Mouse (Mus musculus) embryonic facial prominence, embryonic 15.5 days (tissue): ENCODE results near the gene Hesx1. TPM values are rescaled to one million over a fixed set of nuclear protein-coding genes. Genes with fewer than 3 reads are reported as not detected.

Experiments used
- ATAC-seq: fragments of 200-750 bp; cut with Nextera tagmentation; 2 replicates; pipeline ENCODE4 v1.8.0; 2017; ENCODE audit warnings: low read depth, moderate TSS enrichment; ENCODE audit not compliant: insufficient number of reproducible peaks, low FRiP score, low TSS enrichment
- H3K27ac ChIP-seq: fragments of 300-500 bp; sonication (generic); replicated peaks from 2 replicates; pipeline ENCODE4 v1.5.1; 2015; ENCODE audit warnings: mild to moderate bottlenecking, inconsistent platforms
- H3K27me3 ChIP-seq: fragments of 300-500 bp; sonication (generic); 2 replicates; pipeline ENCODE4 v1.6.1; 2015; ENCODE audit warnings: inconsistent platforms
- H3K36me3 ChIP-seq: fragments of 300-500 bp; sonication (generic); 2 replicates; pipeline ENCODE4 v1.6.1; 2015; ENCODE audit warnings: mild to moderate bottlenecking, inconsistent platforms
- H3K4me1 ChIP-seq: fragments of 300-500 bp; sonication (generic); 2 replicates; pipeline ENCODE4 v1.6.1; 2015; ENCODE audit warnings: inconsistent platforms
- H3K4me2 ChIP-seq: fragments of 300-500 bp; sonication (generic); replicated peaks from 2 replicates; pipeline ENCODE4 v1.6.1; 2015; ENCODE audit warnings: mild to moderate bottlenecking, inconsistent platforms
- H3K4me3 ChIP-seq: fragments of 300-500 bp; sonication (generic); replicated peaks from 2 replicates; pipeline ENCODE4 v1.5.1; 2015; ENCODE audit warnings: mild to moderate bottlenecking, inconsistent platforms
- H3K9ac ChIP-seq: fragments of 300-500 bp; sonication (generic); 2 replicates; pipeline ENCODE4 v1.6.1; 2015; ENCODE audit warnings: inconsistent platforms
- H3K9me3 ChIP-seq: fragments of 300-500 bp; sonication (generic); replicated peaks from 2 replicates; pipeline ENCODE4 v1.6.1; 2016; ENCODE audit warnings: inconsistent platforms
- WGBS: fragments of 180-500 bp; shearing (Covaris S2); methylation state at CpG from one replicate; pipeline ENCODE4 v1.1.7; 2015; 5-methylcytosine and 5-hydroxymethylcytosine counted together
- polyA plus RNA-seq: library from polyadenylated mRNA; unstranded; fragments of >200 nt; fragmentation: Nextera tagmentation; extraction: Ambion mirVana; gene quantifications from 2 replicates; pipeline ENCODE4 v1.2.1, GENCODE M21; 2015

The Hesx1 gene
- polyA plus RNA-seq, 1 experiment from 2014 or later, result 0.28 TPM

DNA sequence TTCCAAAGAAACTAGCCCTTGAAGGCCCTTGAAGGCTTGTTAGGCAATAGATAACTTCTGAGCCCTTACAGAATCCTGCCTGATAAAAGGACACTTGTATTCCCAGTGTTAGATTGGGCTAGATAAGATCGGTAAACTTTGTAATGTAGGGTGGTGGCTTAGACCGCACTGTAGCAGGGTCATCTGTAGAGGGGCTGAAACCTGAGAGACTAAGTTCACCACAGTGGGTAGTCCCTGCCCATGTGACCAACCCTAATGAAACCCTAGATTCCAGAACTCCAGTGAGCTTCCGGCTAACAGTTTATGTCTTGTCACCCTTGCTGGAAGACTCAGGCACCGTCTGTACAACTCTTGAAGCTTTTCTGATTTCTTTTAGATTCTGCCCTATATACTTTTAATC, 19.4 kb downstream of the Hesx1 start:
- H3K36me3 ChIP-seq, result no peaks in the 10 kb centered on the region
- 47% methylated on average over 4 of the region's 4 CpGs for WGBS
- ATAC-seq, result no peak
- H3K27ac ChIP-seq, result no peak overlapping the region
- H3K4me3 ChIP-seq, result no peak overlapping the region
- no peaks in the 10 kb centered on the region for H3K4me1 ChIP-seq
- no peak overlapping the region for H3K9ac ChIP-seq
- no peaks in the 10 kb centered on the region for H3K27me3 ChIP-seq
- no peak overlapping the region for H3K4me2 ChIP-seq
- no peaks in the 10 kb centered on the region for H3K9me3 ChIP-seq

DNA sequence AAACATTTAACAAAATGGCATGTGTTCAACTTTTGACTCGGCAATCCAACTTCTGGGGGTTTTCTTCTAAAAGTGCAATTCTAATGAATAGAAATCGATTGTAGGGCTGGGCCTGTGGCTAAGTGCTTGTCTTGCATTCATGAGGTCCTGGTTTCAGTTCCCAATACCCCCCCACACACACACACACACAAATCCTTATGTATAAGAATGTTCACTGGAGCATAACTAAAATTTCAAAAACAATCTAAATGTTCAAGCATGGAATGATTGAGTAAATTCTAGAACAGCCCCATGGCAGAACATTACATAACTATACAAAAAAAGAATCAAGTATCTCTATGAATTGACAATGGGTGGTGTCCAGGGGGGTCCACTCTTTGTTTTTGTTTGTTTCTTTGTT, 23.7 kb downstream of the Hesx1 start:
- 84% methylated on average over 2 of the region's 2 CpGs for WGBS
- no peak overlapping the region for H3K9ac ChIP-seq

DNA sequence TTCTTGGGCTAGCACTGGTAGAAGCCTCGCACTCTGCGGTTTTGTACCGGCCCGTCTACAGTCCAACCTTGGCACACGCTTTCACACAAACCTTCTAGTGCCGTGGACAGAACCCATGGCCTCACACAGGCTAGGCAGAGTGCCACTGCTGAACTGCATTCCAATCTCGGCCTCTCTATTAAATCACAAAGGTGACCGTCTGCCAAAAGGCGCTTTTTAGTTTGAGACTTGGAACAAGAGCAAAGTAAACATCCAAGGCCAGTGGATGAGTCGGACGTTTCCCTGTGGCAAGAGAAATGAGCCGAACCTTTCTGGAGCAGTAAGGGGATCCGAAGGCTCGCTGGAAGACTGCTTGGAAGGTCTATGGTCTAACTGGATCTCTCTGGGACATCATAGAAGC, 25.6 kb downstream of the Hesx1 start:
- no peak for ATAC-seq
- 83% methylated on average over 14 of the region's 14 CpGs for WGBS

More for the DNA sequence above, 23.7 kb downstream of the Hesx1 start:
- ATAC-seq, result no peak
- Histone ChIP-seq H3K27me3 (no peaks in the 10 kb centered on the region), H3K4me1 (no peaks in the 10 kb centered on the region), H3K9me3 (no peaks in the 10 kb centered on the region), H3K4me2 (no peak overlapping the region), H3K27ac (no peak overlapping the region), H3K36me3 (no peaks in the 10 kb centered on the region), H3K4me3 (no peak overlapping the region)

DNA sequence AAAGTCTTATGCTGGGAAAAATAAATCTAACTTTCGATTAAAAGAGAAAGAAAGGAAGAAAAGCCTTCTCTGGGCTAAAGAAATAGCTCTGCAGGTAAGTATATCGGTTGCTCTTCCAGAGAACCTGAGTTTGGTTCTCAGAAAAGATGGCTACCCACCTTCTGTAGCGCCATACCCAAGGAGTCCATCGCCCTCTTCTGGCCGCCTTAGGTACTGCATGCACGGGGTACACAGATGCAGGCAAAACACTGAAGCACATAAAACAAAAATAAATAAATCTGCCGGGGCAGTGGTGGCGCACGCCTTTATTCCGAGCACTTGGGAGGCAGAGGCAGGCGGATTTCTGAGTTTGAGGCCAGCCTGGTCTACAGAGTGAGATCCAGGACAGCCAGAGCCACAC, 28.7 kb downstream of the Hesx1 start:
- Histone ChIP-seq H3K9ac (no peak overlapping the region), H3K9me3 (no peaks in the 10 kb centered on the region), H3K4me1 (no peaks in the 10 kb centered on the region), H3K36me3 (no peaks in the 10 kb centered on the region), H3K27me3 (no peaks in the 10 kb centered on the region), H3K4me3 (no peak overlapping the region), H3K27ac (no peak overlapping the region), H3K4me2 (no peak overlapping the region)
- ATAC-seq, result no peak
- 42% methylated on average over 11 of the region's 11 CpGs for WGBS

More for the DNA sequence above, 25.6 kb downstream of the Hesx1 start:
- Histone ChIP-seq H3K9ac (no peak overlapping the region), H3K9me3 (no peaks in the 10 kb centered on the region), H3K27ac (no peak overlapping the region), H3K27me3 (no peaks in the 10 kb centered on the region), H3K36me3 (no peaks in the 10 kb centered on the region), H3K4me3 (no peak overlapping the region), H3K4me2 (no peak overlapping the region), H3K4me1 (no peaks in the 10 kb centered on the region)

DNA sequence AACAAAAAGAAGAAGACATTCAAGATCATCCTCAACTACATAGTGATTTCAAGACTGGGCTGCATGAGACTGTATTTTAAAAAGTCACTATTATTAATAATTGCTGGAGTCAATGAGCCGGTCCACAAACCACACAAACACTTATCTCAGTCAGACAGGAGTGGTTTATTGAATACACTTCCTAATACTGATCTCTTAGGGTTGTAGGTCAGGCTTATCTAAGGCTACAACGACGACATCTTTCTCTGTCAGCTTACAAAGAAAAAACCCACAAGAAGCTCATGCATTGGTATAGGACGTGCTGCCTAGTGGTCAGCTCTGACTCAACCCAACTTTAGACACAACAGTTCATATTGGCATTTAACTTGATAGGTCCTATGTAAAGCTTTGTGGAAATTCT, 30.4 kb downstream of the Hesx1 start:
- 82% methylated on average over 4 of the region's 4 CpGs for WGBS
- H3K4me3 ChIP-seq, result no peak overlapping the region
- no peak overlapping the region for H3K27ac ChIP-seq
- no peaks in the 10 kb centered on the region for H3K4me1 ChIP-seq
- ATAC-seq, result no peak
- H3K27me3 ChIP-seq, result no peaks in the 10 kb centered on the region
- H3K9me3 ChIP-seq, result no peaks in the 10 kb centered on the region
- H3K4me2 ChIP-seq, result no peak overlapping the region
- H3K36me3 ChIP-seq, result no peaks in the 10 kb centered on the region
- H3K9ac ChIP-seq, result no peak overlapping the region

DNA sequence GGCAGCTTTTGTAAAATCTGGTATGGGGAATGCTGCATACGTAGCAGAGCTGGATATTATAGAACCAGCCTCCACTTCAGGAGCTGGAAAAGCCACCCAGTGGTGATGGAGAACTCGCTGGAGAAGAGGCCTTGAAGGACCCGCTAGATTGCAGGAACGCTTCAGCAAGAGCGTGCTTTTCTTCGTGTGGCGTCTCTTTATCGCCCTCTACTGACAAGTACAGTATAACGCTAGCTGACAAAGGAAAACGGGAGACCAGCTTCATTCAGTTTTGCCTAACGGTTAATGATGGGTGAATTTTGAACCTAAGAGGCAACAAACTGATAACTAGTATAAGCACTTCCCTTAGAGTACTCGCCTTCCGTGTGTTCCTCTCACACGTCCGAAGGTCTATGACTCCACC, 35.6 kb downstream of the Hesx1 start:
- Histone ChIP-seq H3K9me3 (no peaks in the 10 kb centered on the region), H3K4me2 (no peak overlapping the region), H3K27ac (no peak overlapping the region), H3K4me3 (no peak overlapping the region), H3K36me3 (no peaks in the 10 kb centered on the region), H3K9ac (no peak overlapping the region), H3K27me3 (no peaks in the 10 kb centered on the region), H3K4me1 (no peaks in the 10 kb centered on the region)
- 3% methylated on average over 15 of the region's 15 CpGs for WGBS
- 0 out of 2 replicates have a peak, but pooled peaks have one; percentile 43 for ATAC-seq

GRCm38 (mm10) chr14:27031142-27031541, 36.9 kb downstream of the Hesx1 start:
- ATAC-seq, result no peak
- no peak overlapping the region for H3K4me2 ChIP-seq
- WGBS, result 10% methylated on average over 4 of the region's 4 CpGs
- no peaks in the 10 kb centered on the region for H3K27me3 ChIP-seq
- no peaks in the 10 kb centered on the region for H3K36me3 ChIP-seq
- no peak overlapping the region for H3K9ac ChIP-seq
- no peak overlapping the region for H3K4me3 ChIP-seq
- no peaks in the 10 kb centered on the region for H3K9me3 ChIP-seq
- H3K27ac ChIP-seq, result no peak overlapping the region
- no peaks in the 10 kb centered on the region for H3K4me1 ChIP-seq

DNA sequence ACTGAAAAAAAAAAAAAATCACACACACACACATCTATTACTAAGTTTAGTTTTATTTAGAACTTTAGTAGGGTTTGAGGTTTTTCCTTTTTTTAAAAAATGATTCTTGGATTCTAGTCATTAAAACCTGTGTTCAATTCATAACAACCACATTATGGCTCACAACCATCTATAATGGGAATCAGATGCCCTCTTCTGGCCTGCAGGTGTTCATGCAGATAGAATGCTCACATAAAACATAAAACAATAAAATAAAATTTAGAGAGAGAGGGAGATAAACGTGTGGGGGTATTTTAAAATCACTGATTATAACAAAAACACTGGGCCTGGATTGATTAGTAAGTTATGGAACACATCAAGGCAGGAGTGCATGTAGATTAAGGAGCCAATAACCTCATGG, 43.3 kb downstream of the Hesx1 start:
- no peaks in the 10 kb centered on the region for H3K36me3 ChIP-seq
- no peak for ATAC-seq
- no peaks in the 10 kb centered on the region for H3K9me3 ChIP-seq
- 44% methylated on average over 1 of the region's 1 CpGs for WGBS
- no peak overlapping the region for H3K9ac ChIP-seq
- H3K4me2 ChIP-seq, result no peak overlapping the region
- H3K27me3 ChIP-seq, result no peaks in the 10 kb centered on the region
- H3K4me3 ChIP-seq, result no peak overlapping the region
- peaks cover 16% of the 10 kb centered on the region; the same call in 1 of the 2 replicates for H3K4me1 ChIP-seq
- H3K27ac ChIP-seq, result no peak overlapping the region

DNA sequence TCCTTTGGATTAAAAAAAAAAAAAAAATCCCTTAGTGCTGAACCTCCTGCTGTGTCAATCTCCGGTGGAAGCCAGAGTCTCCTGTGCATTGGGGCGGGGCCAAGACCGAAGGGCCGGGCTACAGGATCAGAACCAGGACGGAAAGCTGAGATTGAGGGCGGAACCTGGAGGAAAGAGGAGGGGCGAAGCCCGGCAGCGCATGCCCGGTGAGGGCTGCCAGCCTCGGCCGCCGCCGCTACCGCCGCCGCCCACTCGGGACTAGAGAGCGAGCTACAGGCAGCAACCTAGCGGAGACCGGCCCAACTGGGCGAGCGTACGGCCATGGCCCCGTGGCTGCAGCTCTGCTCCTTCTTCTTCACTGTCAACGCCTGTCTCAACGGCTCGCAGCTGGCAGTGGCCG, 44.6 kb downstream of the Hesx1 start, which contains the start of gene Il17rd:
Il17rd (plus strand) TSS at position 159 of the 400 bp plus-strand sequence.
- Histone ChIP-seq H3K9me3 (no peaks in the 10 kb centered on the region), H3K4me3 (peak within 1 kb of the TSS; percentile 98), H3K4me1 (peaks cover 29% of the 10 kb centered on the region), H3K27ac (peak within 1 kb of the TSS; percentile 84), H3K4me2 (peak within 1 kb of the TSS; percentile 94), H3K27me3 (no peaks in the 10 kb centered on the region), H3K9ac (peak within 1 kb of the TSS; percentile 78), H3K36me3 (no peaks in the 10 kb centered on the region)
- peak; percentile 92 for ATAC-seq
- WGBS, result 0% methylated on average over 29 of the region's 29 CpGs

- no peaks in the 10 kb centered on the region for H3K27me3 ChIP-seq
Observed at GRCm38 (mm10) chr14:27039281-27040248, 45.3 kb downstream of the Hesx1 start.

DNA sequence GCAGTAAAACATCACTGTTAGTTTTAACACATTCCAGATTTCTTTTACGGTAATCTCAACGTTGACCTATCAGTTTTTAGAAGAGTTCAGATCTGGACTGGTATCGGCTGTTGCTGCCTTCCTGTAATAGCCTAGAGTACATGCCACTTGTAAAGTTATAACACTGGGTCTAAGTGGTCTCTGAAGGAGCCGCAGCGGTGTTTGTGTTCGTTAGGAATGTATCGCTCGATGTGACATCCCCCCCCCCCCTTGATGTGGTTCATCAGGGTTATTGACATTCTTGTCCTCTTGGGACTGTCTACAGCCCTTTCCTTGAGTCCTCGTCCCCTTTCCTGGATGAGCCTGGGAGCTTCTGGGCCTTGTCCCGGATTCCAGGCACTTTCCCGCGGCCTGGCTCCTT, 46.2 kb downstream of the Hesx1 start:
- Histone ChIP-seq H3K9ac (0 out of 2 replicates have a peak overlapping the region, but pooled peaks have one; percentile 78), H3K27me3 (no peaks in the 10 kb centered on the region), H3K4me3 (peak overlapping the region; percentile 98), H3K36me3 (no peaks in the 10 kb centered on the region), H3K27ac (0 out of 2 replicates have a peak overlapping the region, but pooled peaks have one; percentile 28), H3K9me3 (no peaks in the 10 kb centered on the region), H3K4me1 (peaks cover 44% of the 10 kb centered on the region), H3K4me2 (peak overlapping the region; percentile 94)
- no peak for ATAC-seq
- WGBS, result 16% methylated on average over 12 of the region's 12 CpGs

More at GRCm38 (mm10) chr14:27039281-27040248, 45.3 kb downstream of the Hesx1 start:
- peak; percentile 36; the same call in 1 of the 2 replicates for ATAC-seq
- WGBS, result 1% methylated on average over 59 of the region's 59 CpGs
- H3K36me3 ChIP-seq, result no peaks in the 10 kb centered on the region
- peaks cover 37% of the 10 kb centered on the region for H3K4me1 ChIP-seq
- peak overlapping the region; percentile 94 for H3K4me2 ChIP-seq
- peak overlapping the region; percentile 84 for H3K27ac ChIP-seq
- H3K9me3 ChIP-seq, result no peaks in the 10 kb centered on the region
- peak overlapping the region; percentile 98 for H3K4me3 ChIP-seq
- H3K9ac ChIP-seq, result peak overlapping the region; percentile 78
